Mouse (Mus musculus) urinary bladder, postnatal 4 days (tissue): Measurements from ENCODE around the gene Tchp.
A peak's percentile ranks its signal among the peaks of the same experiment; 100 is the strongest.

Experiments
- DNase-seq, 2 experiments: peaks; one replicate each; pipeline ENCODE4 v3.0.0; 2021 to 2022; ENCODE audit warnings: low spot score in 2 of 2

Tchp gene

DNA sequence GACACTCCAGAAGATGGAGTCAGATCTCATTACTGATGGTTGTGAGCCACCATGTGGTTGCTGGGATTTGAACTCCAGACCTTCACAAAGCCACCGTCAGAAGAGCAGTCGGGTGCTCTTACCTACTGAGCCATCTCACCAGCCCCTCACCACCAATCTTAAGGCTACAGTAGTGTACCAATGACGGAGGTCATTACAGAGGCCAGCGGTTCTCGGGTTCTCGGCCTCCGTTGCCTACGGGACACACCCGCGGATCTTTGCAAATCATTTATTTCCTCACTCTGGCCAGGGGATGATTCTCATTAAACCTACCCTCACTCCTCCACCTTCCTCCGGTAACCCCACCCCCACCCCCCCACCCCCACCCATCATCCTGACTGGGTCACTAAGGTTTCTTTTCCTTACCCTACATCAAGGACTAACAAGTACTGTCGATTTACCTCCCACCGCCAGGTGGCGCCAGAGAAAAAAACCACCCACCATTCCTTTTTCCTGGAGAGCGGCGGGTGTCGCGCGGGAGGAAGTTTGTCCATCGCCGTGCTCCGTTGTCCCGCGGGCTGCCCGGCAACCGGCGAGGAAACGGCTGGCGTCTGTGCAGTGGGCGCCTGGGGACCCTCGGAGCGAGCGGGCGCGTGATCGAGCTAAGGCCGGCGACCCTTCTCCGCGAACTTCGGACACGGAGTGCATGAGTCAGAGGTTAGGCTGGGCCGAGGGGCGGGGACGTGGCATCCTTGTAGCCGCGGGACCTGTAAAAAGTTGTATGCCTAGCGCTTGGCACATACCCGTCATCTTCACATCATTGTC, at the start of gene Tchp:
Tchp (plus strand) TSS at position 496 of the 804 bp plus-strand sequence.
- DNase-seq, result peak; percentile 90 to 95

DNA sequence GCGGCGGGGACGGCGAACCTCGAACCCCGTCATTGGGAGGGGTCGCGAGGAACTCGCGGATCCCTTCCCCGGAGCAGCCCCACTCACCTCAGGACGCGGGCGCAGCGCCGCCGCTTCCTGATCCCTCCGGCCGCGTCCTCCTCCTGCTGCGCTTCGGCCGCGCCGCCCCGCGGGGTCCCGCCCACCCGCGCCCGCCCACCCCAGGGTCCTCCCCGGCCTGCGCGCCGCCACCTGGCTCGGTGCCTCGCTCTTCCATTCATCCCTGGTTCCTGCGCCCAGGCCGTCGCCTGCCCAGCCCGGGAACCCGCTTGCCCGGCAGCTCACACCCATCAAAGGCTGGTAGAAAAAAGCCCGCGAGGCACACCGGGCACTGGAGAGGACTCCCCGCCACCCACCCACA, 49.3 kb upstream of the Tchp start, which contains the start of gene Trpv4:
Trpv4 (minus strand) TSS at position 167 of the 400 bp plus-strand sequence.
- no peak for DNase-seq

DNA sequence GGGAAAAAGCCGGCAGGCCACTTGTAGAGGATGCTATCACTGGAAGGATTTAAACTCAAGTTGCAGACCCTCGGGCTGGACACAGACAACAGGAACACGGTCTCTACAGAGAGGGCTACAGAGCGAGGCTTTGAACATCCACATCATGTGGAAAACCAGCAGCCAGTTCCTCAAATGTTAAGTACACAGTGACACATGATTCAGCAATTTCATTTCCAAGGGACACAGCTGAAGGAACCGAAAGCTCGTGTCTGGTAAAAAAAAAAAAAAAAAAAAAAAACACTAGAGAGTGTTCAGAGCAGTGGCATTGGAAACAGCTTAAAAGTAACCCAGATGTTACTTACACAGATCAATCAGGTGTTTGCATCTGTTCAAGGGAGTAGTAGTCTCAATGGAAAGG, 46.5 kb upstream of the Tchp start:
- DNase-seq, result no peak

GRCm38 (mm10) chr5:114664139-114664538, 43.4 kb upstream of the Tchp start:
- no peak for DNase-seq

DNA sequence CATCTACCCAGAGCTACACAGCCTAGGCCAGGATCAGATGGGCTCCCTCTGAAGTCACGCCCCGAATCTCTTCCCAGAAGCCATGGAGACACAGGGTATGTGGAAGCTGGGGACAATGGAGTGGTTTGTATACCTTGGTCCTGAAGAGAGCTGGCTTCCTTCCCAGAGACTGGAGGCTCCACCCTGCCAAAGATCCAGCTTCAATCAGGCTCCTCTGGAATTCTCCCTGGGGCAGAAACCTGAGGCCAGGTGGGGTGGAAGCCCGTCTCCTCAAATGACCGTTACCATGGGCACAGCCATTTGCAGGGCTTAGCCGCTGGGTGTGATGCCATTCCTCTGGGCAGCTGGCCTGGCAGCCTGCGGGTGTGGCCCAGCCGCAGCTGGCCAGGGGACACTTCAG, 42.8 kb upstream of the Tchp start:
- no peak for DNase-seq

GRCm38 (mm10) chr5:114666659-114667058, 40.9 kb upstream of the Tchp start:
- no peak for DNase-seq

DNA sequence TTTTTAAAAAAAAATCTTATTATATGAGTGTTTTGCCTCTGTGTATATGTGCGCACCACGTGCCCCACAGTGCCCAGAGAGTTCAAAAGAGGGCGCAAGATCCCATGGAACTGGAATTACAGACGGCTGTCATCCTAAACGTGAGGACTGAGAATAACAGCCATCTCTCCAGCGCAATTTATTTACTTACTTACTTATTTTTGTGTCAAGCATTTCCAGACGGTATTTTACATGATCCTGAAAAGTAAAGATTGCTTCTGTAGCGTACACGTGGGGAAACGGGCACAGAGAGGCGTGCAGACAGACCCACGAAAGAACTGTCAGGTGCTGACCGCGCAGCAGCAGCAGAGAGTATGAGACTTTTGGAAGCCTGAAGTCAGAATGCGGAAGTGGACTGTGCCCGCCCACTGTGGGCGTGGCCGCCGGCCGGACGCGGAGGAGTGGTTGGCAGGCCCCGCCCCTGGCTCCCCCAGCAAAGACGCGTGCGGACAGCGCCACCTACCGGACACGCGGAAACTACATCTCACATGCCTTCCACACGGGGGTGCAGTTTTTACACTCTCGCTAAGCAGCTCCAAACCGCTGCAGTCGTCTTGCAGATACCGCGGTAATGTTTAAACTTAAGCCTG, 40.2 kb upstream of the Tchp start:
- peak; percentile 98 to 99 for DNase-seq

- DNase-seq, result no peak
Observed at GRCm38 (mm10) chr5:114669014-114669413, 38.5 kb upstream of the Tchp start.

DNA sequence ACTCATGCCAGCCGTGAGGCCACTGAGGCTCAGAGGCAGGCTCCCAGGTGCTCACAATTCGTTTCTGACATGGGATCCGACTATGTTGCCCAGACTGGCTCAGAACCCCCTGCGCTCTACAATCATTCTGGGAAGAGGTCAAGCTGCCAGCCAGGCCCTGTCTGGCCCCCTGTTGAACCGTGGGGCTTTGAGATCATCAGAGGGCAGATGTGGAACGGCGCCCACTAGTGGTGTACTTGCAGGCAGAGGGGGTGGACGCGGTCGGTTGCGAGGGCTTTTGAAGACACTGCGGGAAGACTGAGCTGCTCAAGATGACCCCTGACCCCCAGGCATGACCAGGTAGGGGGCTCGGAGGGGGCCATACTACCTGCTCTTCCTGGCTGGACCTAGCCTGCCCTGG, 34.4 kb upstream of the Tchp start:
- no peak for DNase-seq

DNA sequence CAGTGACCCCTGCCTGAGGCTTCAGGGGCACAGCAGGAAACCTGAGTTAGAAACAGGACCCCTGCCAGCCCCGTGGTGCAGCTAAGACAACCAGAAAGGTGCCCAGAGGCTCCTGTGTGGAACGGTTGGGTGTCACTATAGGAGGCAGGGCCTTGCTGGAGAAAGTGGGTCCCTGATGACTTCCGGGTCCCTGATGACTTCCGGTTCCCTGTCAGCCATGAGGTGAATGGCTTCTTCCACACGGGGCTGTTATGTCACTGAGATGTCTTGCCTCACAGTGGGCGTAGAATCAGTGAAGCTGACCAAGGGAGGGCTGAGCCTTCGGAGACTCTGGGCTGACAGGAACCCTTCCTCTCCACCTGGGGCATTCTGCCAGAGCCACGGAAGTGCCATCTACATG, 33.0 kb upstream of the Tchp start:
- no peak for DNase-seq

- no peak for DNase-seq
Observed at GRCm38 (mm10) chr5:114679841-114680591, 27.5 kb upstream of the Tchp start.

DNA sequence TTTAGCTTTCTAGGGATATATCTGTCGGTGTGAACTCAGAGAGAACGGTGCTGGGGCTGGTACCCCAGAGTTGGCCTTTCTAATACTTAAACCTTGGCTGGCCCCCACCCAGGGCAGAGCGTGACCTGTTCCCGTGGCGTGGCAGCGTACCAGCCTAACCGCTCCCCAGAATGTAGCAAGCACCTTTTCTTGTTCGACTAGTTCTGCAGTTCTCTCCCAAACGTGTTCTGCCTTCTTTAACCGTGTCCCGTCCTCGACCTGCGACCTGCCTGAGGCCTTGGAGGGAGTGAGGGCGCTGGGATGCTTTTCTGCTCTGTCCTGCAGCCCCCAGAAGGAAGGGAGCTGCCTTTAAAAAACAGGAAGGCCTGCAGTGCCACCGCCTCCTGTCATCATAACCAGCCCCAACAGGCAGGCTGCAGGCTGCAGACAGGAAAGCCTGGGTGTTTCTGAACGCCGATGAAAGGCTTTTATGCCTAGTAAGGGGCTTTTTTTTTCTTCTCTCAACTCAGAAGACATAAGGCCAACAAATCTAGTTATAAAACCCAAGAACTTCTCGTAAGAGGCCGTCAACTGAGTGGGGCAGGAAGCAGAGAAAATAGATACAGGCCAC, 26.8 kb upstream of the Tchp start:
- DNase-seq, result no peak

DNA sequence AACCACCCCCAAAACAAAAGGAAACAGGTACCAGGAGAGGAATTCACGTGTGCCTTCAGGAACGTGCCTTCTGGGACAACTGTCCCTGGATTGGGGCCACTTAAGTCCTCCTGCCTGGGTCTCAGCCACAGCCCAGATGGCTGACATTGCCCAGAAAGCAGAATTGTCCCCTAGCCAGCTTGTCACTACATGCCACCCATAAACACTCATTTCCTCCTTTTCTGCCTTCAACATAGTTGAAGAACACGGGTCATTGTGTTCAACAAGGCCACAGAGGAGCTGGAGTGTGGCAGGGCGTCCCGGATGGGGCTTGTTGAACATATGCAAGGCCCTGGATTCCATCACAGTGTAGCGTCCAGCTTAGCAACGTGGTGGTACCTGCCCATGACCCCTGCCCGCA, 25.8 kb upstream of the Tchp start:
- no peak for DNase-seq

DNA sequence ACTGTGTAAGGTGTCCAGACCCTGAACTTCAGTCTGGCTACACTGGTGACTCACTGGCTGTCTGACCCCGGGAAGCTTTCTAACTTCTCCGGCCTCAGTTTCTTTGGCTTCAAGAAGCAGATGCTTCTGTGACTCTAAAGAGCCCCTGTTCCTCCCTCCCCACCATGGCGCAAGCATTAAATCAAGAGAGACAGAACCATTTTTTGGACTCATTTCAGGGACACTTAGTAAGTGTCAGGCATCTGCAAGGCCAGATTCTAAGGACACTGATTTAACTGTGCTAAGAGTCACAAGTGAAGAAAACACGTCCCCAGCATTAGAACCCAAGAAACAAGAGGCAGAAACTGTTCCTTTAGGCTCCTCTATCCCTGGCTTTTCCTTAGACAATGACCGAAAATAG, 21.6 kb upstream of the Tchp start:
- DNase-seq, result no peak

- no peak for DNase-seq
Observed at GRCm38 (mm10) chr5:114686726-114687210, 20.8 kb upstream of the Tchp start.

DNA sequence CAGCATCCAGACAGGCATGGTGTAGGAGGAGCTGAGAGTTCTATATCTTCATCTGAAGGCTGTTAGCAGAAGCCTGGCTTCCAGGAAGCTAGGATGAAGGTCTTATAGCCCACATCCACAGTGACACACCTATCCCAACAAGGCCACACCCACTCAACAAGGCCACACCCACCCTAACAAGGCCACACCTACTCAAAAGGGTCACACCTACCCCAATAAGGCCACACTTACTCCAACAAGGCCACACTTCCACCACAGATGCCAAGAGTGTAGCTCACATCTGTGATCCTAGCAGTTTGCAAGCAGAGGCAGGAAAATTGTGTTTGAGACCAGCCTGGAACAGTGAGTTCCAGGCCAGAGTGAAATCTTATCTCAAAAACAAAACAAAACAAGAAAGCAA, 19.7 kb upstream of the Tchp start:
- DNase-seq, result no peak

DNA sequence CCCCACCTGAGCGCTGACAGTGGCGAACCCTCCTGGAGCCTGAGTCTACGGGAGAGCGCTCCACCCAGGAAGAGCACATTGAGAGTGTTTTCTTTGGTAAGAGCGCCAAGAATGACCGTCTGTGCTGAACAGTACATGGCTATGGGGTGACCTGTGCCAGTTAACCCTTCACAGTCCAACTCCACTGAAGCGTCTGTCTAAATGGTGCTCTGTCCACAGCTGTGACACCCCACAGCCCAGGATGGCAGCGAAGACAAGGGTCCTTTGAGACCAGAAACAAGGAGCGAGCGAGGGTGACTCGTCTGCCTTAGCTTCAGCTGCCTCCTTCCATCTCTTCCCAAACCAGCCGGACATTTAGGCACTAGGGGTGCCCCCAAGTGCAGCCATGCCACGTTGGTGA, 18.9 kb upstream of the Tchp start:
- no peak for DNase-seq

- DNase-seq, result no peak
Observed at GRCm38 (mm10) chr5:114689700-114690366, 17.7 kb upstream of the Tchp start.

DNA sequence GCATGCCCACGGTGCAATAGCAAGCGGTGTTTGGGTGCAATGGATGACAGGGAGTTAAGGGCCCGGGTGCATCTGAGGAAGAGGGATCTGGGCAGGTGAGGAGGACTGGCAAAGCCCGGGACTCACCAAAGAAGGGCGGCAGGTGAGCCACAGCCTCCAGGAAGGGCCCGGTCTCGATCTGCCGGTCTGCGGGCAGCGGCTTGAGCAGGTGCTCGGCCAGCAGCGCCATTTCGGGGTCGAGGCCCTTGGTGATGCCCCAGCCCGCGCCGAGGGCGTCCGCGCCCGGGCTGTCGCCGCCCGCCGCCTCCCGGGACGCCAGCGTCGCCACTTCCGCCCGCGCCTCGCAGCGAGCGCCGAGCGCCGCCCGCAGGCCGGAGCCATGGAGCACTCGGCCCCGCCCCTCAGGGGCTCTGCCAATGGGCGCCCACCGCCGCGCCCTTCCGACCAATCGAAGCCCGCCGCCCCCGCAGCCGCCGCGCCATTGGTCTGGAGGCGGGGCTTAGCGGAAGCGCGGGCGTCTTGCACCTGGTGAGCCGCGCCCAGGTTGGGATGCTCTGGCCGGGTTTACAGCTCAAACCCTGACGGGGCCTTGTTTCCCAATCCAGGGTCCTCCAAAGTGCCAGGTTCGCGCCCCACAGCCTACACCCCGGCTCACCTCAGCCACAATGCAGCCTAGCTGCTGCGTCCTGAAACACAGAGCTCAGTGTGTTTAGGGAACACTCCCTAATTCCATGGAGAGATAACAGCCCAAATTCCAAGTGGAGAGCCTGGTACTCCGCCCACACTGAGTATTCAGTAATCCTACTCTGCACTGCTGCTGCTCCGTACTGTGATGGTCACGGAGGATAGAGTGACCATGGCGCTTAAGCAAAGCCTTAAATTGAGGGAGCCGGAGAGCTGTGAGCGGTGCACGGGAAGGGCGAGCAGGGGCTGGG, 16.7 kb upstream of the Tchp start, which contains the start of gene Gltp:
Gltp (minus strand) TSS at position 352 of the 935 bp plus-strand sequence.
- peak; percentile 91 to 93 for DNase-seq

DNA sequence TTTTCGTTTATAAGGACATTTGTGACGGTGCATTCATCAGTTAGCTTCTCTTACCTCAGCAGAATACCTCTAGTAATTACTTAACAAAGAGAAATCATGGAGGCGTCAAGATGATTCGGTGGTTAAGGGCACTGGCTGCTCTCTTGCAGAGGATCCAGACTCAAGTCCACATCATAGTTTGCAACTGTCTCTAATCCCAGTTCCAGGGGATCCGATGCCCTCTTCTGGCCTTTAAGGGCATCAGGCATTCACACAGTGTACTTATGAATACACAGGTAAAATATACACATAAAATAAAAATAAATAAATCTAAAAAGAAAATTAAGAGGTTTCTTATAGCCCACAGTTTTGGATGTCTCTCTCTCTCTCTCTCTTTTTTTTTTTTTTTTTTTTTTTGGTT, 11.8 kb upstream of the Tchp start:
- DNase-seq, result no peak
